Mouse (Mus musculus): Measurements from ENCODE around the gene Ift57. TPM values are rescaled to one million over a fixed set of nuclear protein-coding genes. Genes with fewer than 3 reads are reported as not detected.

Ift57 gene
- polyA plus RNA-seq, 1 experiment from 2014 or later: 31.2 TPM

Other genes with a start within 250 kb of the Ift57 start
- gene Cd47, start 101.3 kb downstream of the Ift57 start, polyA plus RNA-seq (2015; fragmentation: Nextera tagmentation; extraction: Ambion mirVana): 354 and 407 TPM in 2 replicates